Mouse (Mus musculus) megakaryocyte, embryonic 14.5 days (primary cell): ENCODE data around the gene Eif2a.

ENCODE experiments used
- FLI1 ChIP-seq: IDR thresholded peaks from 2 replicates; pipeline ENCODE4 v1.6.1; 2012; ENCODE audit warnings: low read length, inconsistent platforms, mixed read lengths
- GATA1 ChIP-seq: IDR thresholded peaks from 3 replicates; pipeline ENCODE4 v1.6.1; 2012; ENCODE audit warnings: mixed read lengths, low read length, inconsistent platforms, borderline replicate concordance

- TF ChIP-seq GATA1 (no peak), FLI1 (no peak)
Observed at GRCm38 (mm10) chr3:58513483-58513882, 12.1 kb upstream of the Eif2a start.
